Mouse (Mus musculus) heart, adult 11 months (tissue): ENCODE measurements at regions not wholly inside any gene's neighbourhood (a gene's known extent, or its start where the extent isn't known, plus 50 kb on each side); places are given as distances from the start of the nearest gene placed in this dataset.
A peak's percentile ranks its signal among the peaks of the same experiment; 100 is the strongest.

ENCODE experiments used
- DNase-seq: peaks from one replicate; pipeline ENCODE4 v3.0.0; 2022

- no peak for DNase-seq
Observed at GRCm38 (mm10) chr13:116619105-116619504, 309.6 kb upstream of the Isl1 start.

DNA sequence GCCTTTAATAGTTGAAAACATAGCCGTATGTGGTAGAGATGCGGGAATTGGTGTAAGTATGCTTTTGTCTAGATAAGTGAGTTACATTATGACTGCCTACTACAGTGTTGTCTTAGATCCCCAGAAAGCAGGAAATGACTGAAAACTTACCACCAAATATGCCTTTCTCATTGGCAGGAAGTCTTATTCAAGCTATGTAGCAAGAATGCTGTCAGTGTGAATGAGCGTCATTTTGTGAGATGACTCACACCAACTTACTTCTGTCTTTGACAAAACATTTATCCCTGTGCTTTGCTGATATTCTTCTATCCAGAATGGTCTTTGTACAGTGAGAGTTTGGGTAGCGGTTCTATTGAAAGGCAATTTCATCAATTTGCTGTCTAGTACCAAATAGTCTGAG lies 286.9 kb upstream of the Isl1 start:
- no peak for DNase-seq

DNA sequence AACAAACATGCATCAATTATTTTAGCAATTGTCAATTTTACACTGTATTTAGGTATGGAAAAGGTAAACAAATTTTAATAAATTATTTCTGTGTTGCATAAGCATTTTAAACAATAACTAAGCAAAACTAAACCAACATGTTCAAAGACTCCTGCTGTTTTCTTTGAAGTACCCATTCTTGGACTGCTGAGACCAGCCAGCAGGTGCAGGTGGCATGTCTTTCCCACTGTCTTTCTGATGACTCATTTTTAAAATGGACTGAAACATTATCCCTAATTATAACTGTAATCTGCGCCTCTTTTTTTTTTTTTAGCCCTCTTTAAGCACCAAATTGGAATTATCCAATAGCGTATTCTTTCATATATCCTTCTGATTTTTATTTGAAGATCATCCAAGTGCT lies 286.0 kb upstream of the Isl1 start:
- no peak for DNase-seq

- DNase-seq = no peak
Observed at GRCm38 (mm10) chr13:116575958-116576335, 266.5 kb upstream of the Isl1 start.

- DNase-seq = no peak
Observed at GRCm38 (mm10) chr13:116575274-116575957, 265.9 kb upstream of the Isl1 start.

GRCm38 (mm10) chr13:116555053-116555452 lies 245.6 kb upstream of the Isl1 start:
- DNase-seq = no peak

GRCm38 (mm10) chr13:116535211-116535610 lies 225.7 kb upstream of the Isl1 start:
- DNase-seq = no peak

GRCm38 (mm10) chr13:116533163-116533562 lies 223.7 kb upstream of the Isl1 start:
- no peak for DNase-seq

- DNase-seq = no peak
Observed at GRCm38 (mm10) chr13:116528289-116528688, 218.8 kb upstream of the Isl1 start.

DNA sequence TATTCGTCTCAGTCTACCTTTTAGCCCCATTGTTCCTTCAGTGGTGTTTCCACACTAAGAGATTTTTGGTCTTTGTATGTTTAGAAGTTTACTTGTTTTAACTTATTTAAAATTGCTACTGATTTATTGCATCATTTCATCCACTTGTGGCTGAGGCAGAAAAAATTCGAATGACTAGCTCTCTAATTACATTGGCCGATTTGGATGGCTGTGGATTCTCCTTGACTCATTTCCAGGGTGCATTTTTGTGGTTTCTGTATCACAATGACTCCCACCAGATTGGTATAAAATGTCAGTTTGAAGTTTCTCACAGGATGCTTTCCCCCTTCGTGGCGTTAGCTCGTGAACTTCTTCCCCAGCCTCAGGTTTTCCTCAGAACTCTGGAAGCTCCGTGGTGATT lies 217.5 kb upstream of the Isl1 start:
- DNase-seq = no peak

GRCm38 (mm10) chr13:116523713-116524303 lies 214.3 kb upstream of the Isl1 start:
- no peak for DNase-seq

- DNase-seq = no peak
Observed at GRCm38 (mm10) chr13:116514640-116515311, 205.3 kb upstream of the Isl1 start.

DNA sequence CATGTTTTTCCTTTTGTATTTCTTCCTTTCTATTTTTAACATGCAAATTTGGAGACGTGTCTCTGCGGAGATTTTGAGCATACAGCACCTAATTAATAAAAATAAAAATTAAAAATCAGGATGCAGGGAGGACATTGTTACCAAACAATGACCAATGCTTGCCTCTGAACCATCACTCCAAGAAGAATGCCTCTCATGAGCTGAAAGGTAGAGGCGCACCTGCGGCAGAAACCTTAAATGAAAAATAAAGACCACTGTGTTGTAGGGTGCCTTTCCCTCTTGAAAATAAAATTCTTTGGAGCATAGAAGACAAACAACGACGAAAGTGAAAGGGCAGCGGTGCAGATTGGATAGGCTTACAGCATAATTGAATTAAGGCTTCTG lies 204.8 kb upstream of the Isl1 start:
- no peak for DNase-seq

DNA sequence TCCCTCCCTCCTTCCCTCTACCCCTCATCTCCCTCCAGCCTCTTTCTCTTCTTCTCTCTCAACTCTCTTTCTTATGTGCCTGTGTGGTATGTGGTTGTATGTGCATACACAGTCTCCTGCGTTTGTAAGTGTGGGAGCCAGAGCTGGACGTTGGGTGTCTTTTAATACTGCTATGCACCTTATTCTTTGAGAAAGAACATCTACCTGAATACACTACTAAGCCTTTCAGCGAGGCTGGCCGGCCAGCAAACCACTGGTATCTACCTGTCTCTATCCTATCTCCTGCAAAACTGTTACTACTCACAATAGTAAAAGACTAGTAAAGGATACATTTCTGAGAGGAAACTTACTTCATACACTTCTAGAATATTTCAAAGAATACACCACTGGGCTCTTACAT lies 202.9 kb upstream of the Isl1 start:
- DNase-seq = peak; percentile 68

- DNase-seq = no peak
Observed at GRCm38 (mm10) chr13:116508213-116508811, 198.8 kb upstream of the Isl1 start.

GRCm38 (mm10) chr13:116497659-116498414 lies 188.3 kb upstream of the Isl1 start:
- DNase-seq = no peak

- DNase-seq = no peak
Observed at GRCm38 (mm10) chr13:116495641-116496040, 186.2 kb upstream of the Isl1 start.

DNA sequence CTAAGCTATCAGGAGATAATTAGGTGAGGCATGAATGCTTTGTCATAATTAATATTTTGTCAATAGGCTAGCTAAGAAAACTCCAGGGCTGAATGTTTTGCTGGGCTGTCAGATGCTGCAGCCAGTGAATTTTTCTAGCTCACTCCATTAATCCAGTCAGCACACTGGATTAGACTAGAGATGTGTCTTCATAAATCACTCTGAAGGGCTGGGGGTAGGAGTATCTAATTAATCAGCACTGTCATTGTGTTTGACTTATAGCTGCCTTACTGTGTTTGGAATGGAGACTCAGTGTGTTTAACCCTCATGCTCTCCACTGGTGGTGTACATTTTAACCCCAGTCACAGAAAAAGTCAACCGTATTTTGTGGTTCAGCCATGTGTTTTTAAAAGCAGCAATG lies 179.9 kb upstream of the Isl1 start:
- DNase-seq = no peak

DNA sequence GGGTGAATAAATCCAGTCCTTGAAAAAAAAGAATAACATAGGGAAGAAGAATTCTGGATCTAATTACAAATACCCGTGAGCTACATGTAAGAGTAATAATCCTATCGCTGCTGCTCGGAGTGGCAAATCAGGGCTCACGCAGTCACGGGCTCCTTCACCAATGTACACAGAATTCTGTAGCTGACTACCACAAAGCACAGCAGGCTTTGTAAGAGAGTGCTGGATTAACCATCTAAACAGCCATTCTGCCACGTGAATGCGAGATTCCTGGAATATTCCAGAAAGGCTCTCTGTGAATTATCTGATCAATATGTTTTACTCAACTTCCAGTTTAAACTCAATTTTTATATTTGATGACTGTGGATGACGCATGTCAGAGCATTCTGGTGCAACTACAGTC lies 165.1 kb upstream of the Isl1 start:
- peak; percentile 77 for DNase-seq

DNA sequence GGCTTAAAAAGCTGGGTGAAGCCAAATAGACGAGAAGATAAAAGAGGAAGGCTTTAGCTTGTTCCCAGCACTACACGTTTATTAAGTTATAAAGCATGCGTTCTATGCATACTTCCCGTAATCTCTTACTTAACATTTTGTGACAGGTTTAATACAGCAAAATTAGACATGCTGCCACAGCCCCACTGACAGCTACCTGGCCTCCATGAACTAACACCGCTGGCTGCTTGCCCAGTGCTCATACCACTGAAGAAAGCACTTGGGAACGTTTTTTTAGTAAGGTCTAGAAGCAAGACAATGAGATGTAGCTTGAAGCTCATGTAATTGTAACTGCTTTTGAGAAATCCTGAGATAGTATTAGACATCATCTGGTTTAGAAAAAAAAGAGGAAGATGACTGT lies 152.3 kb upstream of the Isl1 start:
- no peak for DNase-seq

GRCm38 (mm10) chr13:116443165-116443955 lies 133.9 kb upstream of the Isl1 start:
- peak; percentile 77 for DNase-seq

- DNase-seq = no peak
Observed at GRCm38 (mm10) chr13:116417768-116418167, 108.3 kb upstream of the Isl1 start.
